Mouse (Mus musculus) small intestine, adult 2 months (tissue): ENCODE measurements at regions not wholly inside any gene's neighbourhood (a gene's known extent, or its start where the extent isn't known, plus 50 kb on each side); places are given as distances from the start of the nearest gene placed in this dataset.

Experiments used
- H3K27ac ChIP-seq: fragments of 200-500 bp; 2 replicates; pipeline ENCODE4 v1.5.1; 2012; ENCODE audit warnings: low read depth, low read length, control low read depth, inconsistent platforms; ENCODE audit not compliant: insufficient read depth
- H3K27me3 ChIP-seq: fragments of 200-500 bp; 2 replicates; pipeline ENCODE4 v1.6.1; 2012; ENCODE audit warnings: mild to moderate bottlenecking, moderate library complexity, low read length, inconsistent platforms; ENCODE audit not compliant: control insufficient read depth, insufficient read depth
- H3K36me3 ChIP-seq: fragments of 200-500 bp; 2 replicates; pipeline ENCODE4 v1.6.1; 2012; ENCODE audit warnings: mild to moderate bottlenecking, low read length, control low read depth, inconsistent platforms; ENCODE audit not compliant: control insufficient read depth, insufficient read depth
- H3K4me1 ChIP-seq: fragments of 200-500 bp; 2 replicates; pipeline ENCODE4 v1.6.1; 2012; ENCODE audit warnings: low read length, inconsistent platforms, mixed read lengths; ENCODE audit not compliant: control insufficient read depth, insufficient read depth, insufficient read length
- H3K4me3 ChIP-seq: fragments of 200-500 bp; 2 replicates; pipeline ENCODE4 v1.5.1; 2012; ENCODE audit warnings: low read depth, mild to moderate bottlenecking, control low read depth, inconsistent platforms, low read length, moderate library complexity
- CTCF ChIP-seq: fragments of 200-500 bp; IDR thresholded peaks from 2 replicates; pipeline ENCODE4 v1.5.1; 2012; ENCODE audit warnings: low read depth, mild to moderate bottlenecking, control low read depth, inconsistent platforms, low read length, moderate library complexity, mixed read lengths; ENCODE audit not compliant: insufficient replicate concordance, insufficient read length; ENCODE audit errors: extremely low read depth
- POLR2A ChIP-seq: fragments of 200-500 bp; IDR thresholded peaks from 2 replicates; pipeline ENCODE4 v1.6.1; 2012; ENCODE audit warnings: low read depth, mild to moderate bottlenecking, control low read depth, inconsistent platforms, low read length, moderate library complexity
- WGBS: fragments of 180-500 bp; shearing (Covaris S2); methylation state at CpG from one replicate; pipeline ENCODE4 v1.1.7; 2018; 5-methylcytosine and 5-hydroxymethylcytosine counted together

GRCm38 (mm10) chr7:116596914-116597313 lies 92.7 kb downstream of the Nucb2 start:
- no peaks in the 10 kb centered on the region for H3K27me3 ChIP-seq
- TF ChIP-seq CTCF (no peak), POLR2A (no peak)
- no peak overlapping the region for H3K4me3 ChIP-seq
- no peak overlapping the region for H3K27ac ChIP-seq
- no peaks in the 10 kb centered on the region for H3K36me3 ChIP-seq
- no peaks in the 10 kb centered on the region for H3K4me1 ChIP-seq

- Histone ChIP-seq H3K36me3 (no peaks in the 10 kb centered on the region), H3K4me3 (no peak overlapping the region), H3K27ac (no peak overlapping the region), H3K27me3 (no peaks in the 10 kb centered on the region), H3K4me1 (no peaks in the 10 kb centered on the region)
- WGBS, result 84% methylated on average over 3 of the region's 3 CpGs
- TF ChIP-seq CTCF (no peak), POLR2A (no peak)
Observed at GRCm38 (mm10) chr7:116600340-116600739, 96.2 kb downstream of the Nucb2 start.

GRCm38 (mm10) chr7:116603167-116603839 lies 99.1 kb downstream of the Nucb2 start:
- Histone ChIP-seq H3K4me3 (no peak overlapping the region), H3K27me3 (no peaks in the 10 kb centered on the region), H3K4me1 (no peaks in the 10 kb centered on the region; the same call in 1 of the 2 replicates), H3K27ac (no peak overlapping the region), H3K36me3 (no peaks in the 10 kb centered on the region)
- TF ChIP-seq CTCF (no peak), POLR2A (no peak)
- 64% methylated on average over 6 of the region's 6 CpGs for WGBS

- TF ChIP-seq CTCF (no peak), POLR2A (no peak)
- no peaks in the 10 kb centered on the region; the same call in 1 of the 2 replicates for H3K4me1 ChIP-seq
- 63% methylated on average over 3 of the region's 3 CpGs for WGBS
- H3K27me3 ChIP-seq, result no peaks in the 10 kb centered on the region
- no peak overlapping the region for H3K4me3 ChIP-seq
- H3K36me3 ChIP-seq, result no peaks in the 10 kb centered on the region
- H3K27ac ChIP-seq, result no peak overlapping the region
Observed at GRCm38 (mm10) chr7:116603840-116604194, 99.6 kb downstream of the Nucb2 start.

GRCm38 (mm10) chr7:116606255-116606654 lies 102.1 kb downstream of the Nucb2 start:
- TF ChIP-seq CTCF (no peak), POLR2A (no peak)
- Histone ChIP-seq H3K4me1 (no peaks in the 10 kb centered on the region; the same call in 1 of the 2 replicates), H3K36me3 (no peaks in the 10 kb centered on the region), H3K27ac (no peak overlapping the region), H3K27me3 (no peaks in the 10 kb centered on the region), H3K4me3 (no peak overlapping the region)
- 76% methylated on average over 6 of the region's 6 CpGs for WGBS

- Histone ChIP-seq H3K27me3 (no peaks in the 10 kb centered on the region), H3K4me1 (no peaks in the 10 kb centered on the region; the same call in 1 of the 2 replicates), H3K36me3 (no peaks in the 10 kb centered on the region), H3K27ac (no peak overlapping the region), H3K4me3 (no peak overlapping the region)
- 67% methylated on average over 6 of the region's 6 CpGs for WGBS
- TF ChIP-seq CTCF (no peak), POLR2A (no peak)
Observed at GRCm38 (mm10) chr7:116606751-116607483, 102.7 kb downstream of the Nucb2 start.

- Histone ChIP-seq H3K4me3 (peak overlapping the region; percentile 24; the same call in 1 of the 2 replicates), H3K4me1 (no peaks in the 10 kb centered on the region; the same call in 1 of the 2 replicates), H3K27me3 (no peaks in the 10 kb centered on the region), H3K27ac (no peak overlapping the region), H3K36me3 (no peaks in the 10 kb centered on the region)
- 4% methylated on average over 15 of the region's 15 CpGs for WGBS
- TF ChIP-seq POLR2A, result no peak
- no peak for TF ChIP-seq CTCF
Observed at GRCm38 (mm10) chr7:116607628-116608225, 103.6 kb downstream of the Nucb2 start.
